ENCODE assay signal across 11 mouse cellular contexts in the genomic region with DNA sequence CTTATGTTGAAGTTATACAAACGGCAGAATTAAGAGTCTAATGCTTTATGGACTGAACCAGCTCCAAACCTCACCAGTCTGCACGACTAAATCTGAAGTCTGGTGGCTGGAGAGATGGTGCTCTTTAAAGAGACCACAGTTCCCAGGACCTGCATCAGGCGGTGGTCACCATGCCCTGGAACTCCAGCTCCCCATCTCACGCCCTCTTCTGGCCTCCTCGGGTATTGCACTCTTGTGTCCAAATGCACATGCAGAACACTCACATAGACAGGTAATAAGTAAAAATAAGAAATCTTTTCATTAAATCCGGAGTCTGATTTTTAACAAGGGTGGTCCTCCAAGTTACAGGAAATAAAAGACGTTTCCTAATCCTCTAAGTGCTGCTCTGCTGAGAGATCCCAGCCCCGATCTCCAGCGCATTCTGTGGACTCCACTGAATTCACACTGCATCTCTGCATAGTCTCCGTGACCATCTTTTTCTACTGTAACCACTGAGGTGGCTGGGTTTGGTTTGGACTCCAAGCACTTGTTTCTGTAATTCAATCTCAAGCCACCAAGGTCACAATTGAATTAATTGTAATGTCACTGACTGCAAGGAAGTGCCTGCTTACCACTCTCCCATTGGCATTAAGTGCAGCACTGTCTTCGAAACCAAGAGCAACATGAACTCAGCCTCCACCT. TPM values are rescaled to one million over a fixed set of nuclear protein-coding genes. Genes with fewer than 3 reads are reported as not detected.
DNase-seq lines count a peak whose midpoint lies in the region; ATAC-seq and TF ChIP-seq lines count a peak whose summit lies in the region.
"Had no signal": no experiment of that assay in that cellular context is flagged by ENCODE, and none has a peak within 500 bp of the region (broad histone marks: within the 10 kb centered on the region; RNA-seq: fewer than 3 reads in every experiment).

Defb21 (plus strand) TSS at position 631 of the 681 bp plus-strand sequence.

- H3K9ac ChIP-seq in hindbrain, embryonic 14.5 days: no peak within 1 kb of the TSS
- no peak within 1 kb of the TSS for H3K9ac ChIP-seq in neural tube, embryonic 15.5 days (replicated peaks)
- H3K9ac ChIP-seq: liver, embryonic 13.5 days had no signal

- H3K9me3 ChIP-seq in hindbrain, embryonic 10.5 days: no peaks in the 10 kb centered on the region
- no peaks in the 10 kb centered on the region for H3K9me3 ChIP-seq in hindbrain, embryonic 14.5 days (ENCODE audit: control insufficient read depth, low read length)
- H3K9me3 ChIP-seq in neural tube, embryonic 15.5 days (replicated peaks): no peaks in the 10 kb centered on the region
- H3K9me3 ChIP-seq: liver, embryonic 13.5 days had no signal

- no peaks in the 10 kb centered on the region; the same call in 1 of the 2 replicates for H3K4me1 ChIP-seq in hindbrain, embryonic 10.5 days (replicated peaks)
- no peaks in the 10 kb centered on the region for H3K4me1 ChIP-seq in hindbrain, embryonic 14.5 days (replicated peaks; ENCODE audit: control insufficient read depth, insufficient read depth, low read length)
- H3K4me1 ChIP-seq in neural tube, embryonic 15.5 days: no peaks in the 10 kb centered on the region
- no peaks in the 10 kb centered on the region for H3K4me1 ChIP-seq in bone marrow, adult 2 months (ENCODE audit: control insufficient read depth, insufficient read depth, low read length)
- H3K4me1 ChIP-seq: liver, embryonic 13.5 days had no signal

- H3K4me3 ChIP-seq in hindbrain, embryonic 10.5 days: no peak within 1 kb of the TSS
- no peak within 1 kb of the TSS for H3K4me3 ChIP-seq in hindbrain, embryonic 14.5 days (replicated peaks; ENCODE audit: low read length)
- H3K4me3 ChIP-seq in neural tube, embryonic 15.5 days (replicated peaks): no peak within 1 kb of the TSS
- no peak within 1 kb of the TSS for H3K4me3 ChIP-seq in bone marrow, adult 2 months (replicated peaks; ENCODE audit: control insufficient read depth, low read depth, low read length)
- H3K4me3 ChIP-seq: liver, embryonic 13.5 days had no signal

- peak; percentile 22 for DNase-seq in hindbrain, embryonic 10.5 days (ENCODE audit: low spot score)
- no peak for DNase-seq in hindbrain, embryonic 14.5 days (ENCODE audit: low spot score)
- DNase-seq in neural tube, embryonic 10.5 days (ENCODE audit: extremely low spot score, low spot score): peak; percentile 21
- peak; percentile 8 to 12 for DNase-seq in thymus, postnatal 36 days
- DNase-seq in right cerebral cortex, adult 2 months (ENCODE audit: low spot score in 2 of 2): no peak
- DNase-seq: gastrocnemius, postnatal 25 days; kidney, postnatal 14 days; liver, embryonic 13.5 days had no signal

- no peaks in the 10 kb centered on the region for H3K27me3 ChIP-seq in hindbrain, embryonic 10.5 days (ENCODE audit: insufficient read depth, poor library complexity, severe bottlenecking)
- no peaks in the 10 kb centered on the region for H3K27me3 ChIP-seq in hindbrain, embryonic 14.5 days (ENCODE audit: control insufficient read depth, insufficient read depth, low read length)
- H3K27me3 ChIP-seq in neural tube, embryonic 15.5 days (replicated peaks): no peaks in the 10 kb centered on the region
- H3K27me3 ChIP-seq: liver, embryonic 13.5 days had no signal

- WGBS in hindbrain, embryonic 10.5 days: 63% methylated on average over 11 of the region's 11 CpGs
- WGBS in hindbrain, embryonic 14.5 days: 63% methylated on average over 11 of the region's 11 CpGs
- 67% methylated on average over 11 of the region's 11 CpGs for WGBS in neural tube, embryonic 15.5 days
- 58% methylated on average over 11 of the region's 11 CpGs for WGBS in bone marrow, adult 2 months

- no peaks in the 10 kb centered on the region for H3K36me3 ChIP-seq in hindbrain, embryonic 10.5 days
- no peaks in the 10 kb centered on the region for H3K36me3 ChIP-seq in hindbrain, embryonic 14.5 days (replicated peaks; ENCODE audit: control insufficient read depth, insufficient read depth)
- H3K36me3 ChIP-seq in neural tube, embryonic 15.5 days: no peaks in the 10 kb centered on the region
- H3K36me3 ChIP-seq: liver, embryonic 13.5 days had no signal

- ATAC-seq in hindbrain, embryonic 14.5 days (ENCODE audit: low FRiP score): no peak
- no peak for ATAC-seq in neural tube, embryonic 15.5 days (ENCODE audit: low FRiP score)

- no peak within 1 kb of the TSS for H3K27ac ChIP-seq in hindbrain, embryonic 10.5 days
- H3K27ac ChIP-seq in hindbrain, embryonic 14.5 days: no peak within 1 kb of the TSS
- H3K27ac ChIP-seq in neural tube, embryonic 15.5 days (replicated peaks): no peak within 1 kb of the TSS
- H3K27ac ChIP-seq in bone marrow, adult 2 months (ENCODE audit: control insufficient read depth, insufficient read depth, low read depth, low read length, poor library complexity): no peak within 1 kb of the TSS
- H3K27ac ChIP-seq: liver, embryonic 13.5 days had no signal

- TF ChIP-seq POLR2A in bone marrow, adult 2 months (IDR thresholded peaks at IDR 0.05; ENCODE audit: borderline replicate concordance, control insufficient read depth, low read depth, low read length): no peak

- H3K4me2 ChIP-seq in hindbrain, embryonic 14.5 days (replicated peaks): no peak within 1 kb of the TSS
- H3K4me2 ChIP-seq in neural tube, embryonic 15.5 days: no peak within 1 kb of the TSS
- H3K4me2 ChIP-seq: liver, embryonic 13.5 days had no signal

- peak; percentile 45 for TF ChIP-seq CTCF in bone marrow, adult 2 months (IDR thresholded peaks at IDR 0.05; ENCODE audit: control insufficient read depth, insufficient read depth, low read length)

RNA-seq across cellular contexts. Expression of gene Defb21, which starts in this region (rescaled TPM):
- not detected in 2 replicates for polyA plus RNA-seq in hindbrain, embryonic 10.5 days (2016; fragmentation: Nextera tagmentation; extraction: Ambion mirVana)
- polyA plus RNA-seq in hindbrain, embryonic 14.5 days (2014; fragmentation: Nextera tagmentation; extraction: Ambion mirVana): not detected in 2 replicates
- polyA plus RNA-seq in neural tube, embryonic 15.5 days (2015; fragmentation: Nextera tagmentation; extraction: Ambion mirVana): not detected in 2 replicates
- not detected in 2 replicates for polyA plus RNA-seq in bone marrow, adult 2 months (2011; ENCODE audit: insufficient read depth, insufficient read length, low replicate concordance, missing spikeins)
- polyA plus RNA-seq: liver, embryonic 13.5 days; spleen, adult 2 months had no signal

Comparison
In these comparisons a context has a peak if more than half of its experiments do, and no peak if none do; other contexts are left out.
1. Peak in DNase-seq in hindbrain, embryonic 10.5 days; RNA of the gene not detected or under 1 TPM.
2. DNase-seq: peak in neural tube, embryonic 10.5 days (single experiment) and thymus, postnatal 36 days (2 of 2); none in hindbrain, embryonic 14.5 days (single experiment) and right cerebral cortex, adult 2 months (0 of 2).